Mouse (Mus musculus): ENCODE measurements around the gene Cyb5r1.

Gene Cyb5r1

DNA sequence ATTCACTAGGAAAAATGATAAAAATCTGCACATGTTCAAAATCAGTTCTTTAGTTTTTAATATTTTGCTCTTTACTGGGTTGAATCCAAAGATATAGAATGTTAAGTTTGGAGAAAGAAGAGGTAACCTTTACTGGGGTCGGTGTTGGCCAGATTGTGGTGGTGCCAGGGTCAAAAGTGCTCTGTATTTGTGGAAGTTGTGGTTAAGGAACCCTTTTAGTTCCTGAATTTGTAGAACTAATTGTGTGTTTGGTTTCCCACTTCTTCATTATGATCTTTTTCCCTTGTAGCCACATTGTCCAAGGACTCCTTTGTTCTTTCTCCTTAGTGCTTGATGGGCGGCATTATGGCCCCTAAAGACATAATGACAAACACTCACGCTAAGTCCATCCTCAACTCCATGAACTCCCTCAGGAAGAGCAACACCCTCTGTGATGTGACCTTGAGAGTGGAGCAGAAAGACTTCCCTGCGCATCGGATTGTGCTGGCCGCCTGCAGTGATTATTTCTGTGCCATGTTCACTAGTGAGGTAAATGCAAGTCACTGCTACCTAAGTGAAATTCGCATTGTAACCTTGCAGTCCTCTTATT lies 52.9 kb downstream of the Cyb5r1 start:
- in situ Hi-C loops (cut with MboI, MseI): no loop called here

DNA sequence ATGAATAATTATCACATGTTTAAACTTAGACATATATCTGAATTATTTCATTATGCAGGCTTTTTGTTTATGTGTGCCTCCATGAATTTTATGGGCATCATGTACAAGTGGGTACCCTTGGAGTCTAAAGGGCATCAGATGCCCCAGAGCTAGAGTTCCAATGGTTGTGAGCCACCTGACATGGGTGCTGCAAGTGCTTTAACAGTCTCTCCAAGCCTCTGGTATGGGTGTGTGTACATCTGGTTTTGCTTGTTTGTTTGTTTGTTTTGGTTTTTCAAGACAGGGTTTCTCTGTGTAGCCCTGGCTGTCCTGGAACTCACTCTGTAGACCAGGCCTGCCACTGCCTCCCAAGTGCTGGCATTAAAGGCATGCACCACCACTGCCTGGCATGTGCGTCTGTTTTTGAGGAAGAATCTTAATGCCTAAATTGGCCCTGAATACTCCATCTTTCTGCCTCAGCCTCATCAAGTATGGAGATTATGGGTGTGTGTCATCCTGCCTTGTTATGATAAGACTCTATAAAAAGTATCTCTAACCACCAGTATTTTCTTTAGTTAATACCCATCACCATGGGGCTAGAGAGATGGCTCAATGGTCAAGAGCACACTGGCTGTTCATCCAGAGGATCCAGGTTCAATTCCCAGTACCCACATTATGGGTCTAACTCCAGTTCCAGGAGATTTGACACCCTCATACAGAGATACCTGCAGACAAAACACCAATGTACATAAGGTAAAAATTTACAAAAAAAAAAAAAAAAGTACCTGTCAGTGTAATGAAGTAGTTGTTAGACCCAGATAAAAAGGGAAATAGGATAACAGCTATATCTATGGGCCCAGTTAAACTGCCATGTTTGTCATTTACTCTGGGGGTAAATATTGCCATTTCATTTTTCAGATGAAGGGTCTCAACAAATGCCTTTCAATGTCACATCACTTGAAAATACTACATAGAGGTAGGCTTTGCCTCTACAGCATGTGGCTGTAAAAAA lies 55.2 kb downstream of the Cyb5r1 start:
- in situ Hi-C loops (cut with MboI, MseI): no loop called here

All from regulatory T cell (primary cell).